ENCODE assay signal across 24 mouse cellular contexts in the genomic region with DNA sequence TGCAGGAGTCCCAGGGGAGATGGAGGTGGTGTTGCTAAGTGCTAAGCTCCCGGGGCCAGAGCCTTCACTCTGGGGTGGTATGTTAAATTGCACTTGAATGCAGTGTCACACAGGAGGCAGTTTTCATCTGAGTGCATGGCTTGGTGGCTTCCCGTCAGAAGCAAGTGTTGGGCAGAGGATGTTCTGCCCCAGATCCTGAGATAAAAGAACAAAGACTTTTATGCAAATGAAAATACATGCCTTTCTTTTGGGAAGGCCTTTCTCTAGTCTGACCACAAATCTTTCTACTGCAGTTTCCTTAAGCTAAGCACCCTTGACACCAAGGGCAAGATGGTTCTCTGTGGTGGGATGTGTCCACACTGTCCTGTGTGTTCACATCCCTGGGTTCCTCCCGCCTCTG.
"Had no signal": no experiment of that assay in that cellular context is flagged by ENCODE, and none has a peak within 500 bp of the region (broad histone marks: within the 10 kb centered on the region; RNA-seq: fewer than 3 reads in every experiment).

No protein-coding gene starts in this region.

- H3K9me3 ChIP-seq: heart, embryonic 13.5 days; heart, embryonic 15.5 days; hindbrain, embryonic 13.5 days; hindbrain, embryonic 15.5 days; limb, embryonic 10.5 days; limb, embryonic 12.5 days; liver, embryonic 13.5 days; liver, embryonic 15.5 days had no signal

- ATAC-seq: hindbrain, postnatal 0 days; intestine, postnatal 0 days had no signal

- H3K36me3 ChIP-seq: heart, embryonic 13.5 days; heart, embryonic 15.5 days; hindbrain, embryonic 13.5 days; hindbrain, embryonic 15.5 days; limb, embryonic 10.5 days; limb, embryonic 12.5 days; liver, embryonic 13.5 days; liver, embryonic 15.5 days had no signal

- H3K27ac ChIP-seq: heart, embryonic 13.5 days; heart, embryonic 15.5 days; hindbrain, embryonic 13.5 days; hindbrain, embryonic 15.5 days; hindbrain, postnatal 0 days; layer of hippocampus, adult 2 months; left cerebral cortex, adult 2 months; limb, embryonic 10.5 days; limb, embryonic 12.5 days; liver, embryonic 13.5 days; liver, embryonic 15.5 days had no signal

- DNase-seq: gastrocnemius, postnatal 14 days; heart, adult 18-20 months; heart, postnatal 14 days; heart, postnatal 36 days; kidney, adult 18-20 months; kidney, adult 8-10 months; kidney, postnatal 10 days; kidney, postnatal 25 days; kidney, postnatal 4 days; liver; liver, embryonic 13.5 days had no signal

- H3K27me3 ChIP-seq: heart, embryonic 15.5 days; hindbrain, embryonic 15.5 days; limb, embryonic 12.5 days; liver, embryonic 13.5 days; liver, embryonic 15.5 days had no signal

- H3K4me1 ChIP-seq: heart, embryonic 13.5 days; heart, embryonic 15.5 days; liver, embryonic 13.5 days; liver, embryonic 15.5 days had no signal

- H3K9ac ChIP-seq: heart, embryonic 13.5 days; heart, embryonic 15.5 days; hindbrain, embryonic 13.5 days; hindbrain, embryonic 15.5 days; limb, embryonic 12.5 days; liver, embryonic 13.5 days; liver, embryonic 15.5 days had no signal

- H3K4me3 ChIP-seq: heart, embryonic 13.5 days; heart, embryonic 15.5 days; hindbrain, embryonic 13.5 days; hindbrain, embryonic 15.5 days; layer of hippocampus, adult 2 months; left cerebral cortex, adult 2 months; limb, embryonic 10.5 days; limb, embryonic 12.5 days; liver, embryonic 13.5 days; liver, embryonic 15.5 days had no signal

- H3K4me2 ChIP-seq: heart, embryonic 11.5 days; heart, embryonic 13.5 days; heart, embryonic 15.5 days; hindbrain, embryonic 13.5 days; hindbrain, embryonic 15.5 days; limb, embryonic 12.5 days; liver, embryonic 11.5 days; liver, embryonic 13.5 days; liver, embryonic 15.5 days had no signal
